Mouse (Mus musculus): Measurements from ENCODE around the gene Sh3d21. TPM values are rescaled to one million over a fixed set of nuclear protein-coding genes. Genes with fewer than 3 reads are reported as not detected.
A peak's percentile ranks its signal among the peaks of the same experiment; 100 is the strongest.

The Sh3d21 gene
- polyA plus RNA-seq, 1 experiment from 2014 or later = 13.8 TPM

DNA sequence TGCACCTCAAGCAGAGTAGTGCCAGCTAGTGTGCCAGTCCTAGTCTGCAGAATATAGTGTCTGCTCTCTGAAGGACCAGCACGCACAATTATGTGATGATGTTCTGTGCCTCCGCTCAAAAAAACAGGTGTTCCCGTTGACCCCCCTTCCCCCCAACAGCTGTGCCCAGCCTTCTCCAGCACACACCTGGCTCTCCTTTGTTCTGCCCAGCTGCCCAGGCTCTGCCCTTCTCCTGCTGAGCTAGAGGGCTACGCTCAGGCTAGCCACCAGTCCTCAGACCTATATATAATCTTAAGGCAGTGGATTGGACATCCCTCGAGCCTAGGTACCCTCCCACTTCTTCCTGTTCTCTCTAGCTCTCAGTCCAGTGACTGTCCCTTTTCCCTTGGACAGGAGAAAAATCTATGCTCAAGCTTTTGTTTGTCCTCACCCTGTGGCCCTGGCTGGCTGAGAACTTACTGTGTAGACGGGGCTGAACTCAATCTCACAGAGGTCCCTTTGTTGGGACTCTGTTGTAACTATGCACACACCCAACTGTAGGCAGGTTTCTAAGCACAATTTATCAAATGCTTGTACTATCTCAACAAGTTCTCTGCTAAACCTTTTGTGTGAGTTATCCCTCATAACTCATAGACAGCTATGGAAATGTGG, 47.3 kb downstream of the Sh3d21 start:
- Histone ChIP-seq H3K9me3 (no peaks in the 10 kb centered on the region), H3K9ac (no peak overlapping the region), H3K27me3 (no peaks in the 10 kb centered on the region), H3K4me2 (no peak overlapping the region), H3K27ac (peak overlapping the region; percentile 22; the same call in 1 of the 2 replicates), H3K4me3 (no peak overlapping the region), H3K4me1 (peaks cover 19% of the 10 kb centered on the region), H3K36me3 (peaks cover 2% of the 10 kb centered on the region; the same call in 1 of the 2 replicates)
- no peak for ATAC-seq (ENCODE audit: insufficient number of reproducible peaks, low FRiP score, low TSS enrichment, low read depth)
- WGBS = 63% methylated on average over 6 of the region's 6 CpGs

- 90% methylated on average over 9 of the region's 9 CpGs for WGBS
Measured at GRCm38 (mm10) chr4:126115411-126115810, 47.9 kb downstream of the Sh3d21 start.

DNA sequence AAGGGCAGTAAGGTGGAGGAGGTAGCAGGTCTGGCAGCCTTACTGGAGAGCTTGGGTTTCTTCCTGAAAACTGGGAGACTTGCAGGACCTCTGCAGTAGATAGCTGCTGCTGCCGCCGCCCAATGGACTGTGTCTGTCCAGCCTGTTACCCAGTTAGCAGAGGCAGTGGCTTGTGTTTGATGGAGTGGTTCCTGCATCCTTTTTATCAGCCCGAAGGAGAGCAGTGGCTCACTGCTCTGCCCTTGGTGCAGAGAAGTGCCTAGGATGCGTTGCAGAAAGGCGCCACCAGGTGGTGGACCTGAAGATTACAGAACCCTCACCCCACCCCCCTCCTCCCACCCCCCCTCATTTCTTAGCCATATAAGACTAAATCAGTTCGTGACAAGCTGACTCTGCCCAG, 49.3 kb downstream of the Sh3d21 start:
- no peak for ATAC-seq (ENCODE audit: insufficient number of reproducible peaks, low FRiP score, low TSS enrichment, low read depth)
- 18% methylated on average over 6 of the region's 6 CpGs for WGBS

More at GRCm38 (mm10) chr4:126115411-126115810, 47.9 kb downstream of the Sh3d21 start:
- peaks cover 24% of the 10 kb centered on the region for H3K4me1 ChIP-seq
- H3K9ac ChIP-seq = no peak overlapping the region
- no peaks in the 10 kb centered on the region for H3K9me3 ChIP-seq
- H3K4me3 ChIP-seq = no peak overlapping the region
- H3K27ac ChIP-seq = no peak overlapping the region
- H3K4me2 ChIP-seq = no peak overlapping the region
- no peaks in the 10 kb centered on the region for H3K36me3 ChIP-seq
- ATAC-seq (ENCODE audit: insufficient number of reproducible peaks, low FRiP score, low TSS enrichment, low read depth) = no peak
- H3K27me3 ChIP-seq = no peaks in the 10 kb centered on the region

DNA sequence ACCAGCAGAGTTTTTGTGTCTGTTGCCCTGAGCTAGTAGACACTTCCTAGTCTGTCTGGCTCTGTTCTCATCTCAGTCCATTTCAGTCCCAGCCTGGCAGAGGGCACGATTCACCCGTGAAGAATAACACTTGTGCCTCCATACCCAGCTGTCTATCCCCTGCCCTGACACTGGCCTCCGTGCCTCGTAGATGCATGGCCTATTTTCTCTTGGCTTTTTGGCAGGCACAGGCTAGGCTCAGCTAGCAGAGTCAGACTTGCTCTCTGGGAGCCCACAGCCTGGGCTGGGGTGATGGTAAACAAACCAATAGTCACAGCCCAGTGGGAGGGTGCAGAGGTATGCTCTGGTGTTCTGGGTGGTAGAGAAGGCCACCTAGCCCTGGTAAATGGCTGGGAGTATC, 50.0 kb downstream of the Sh3d21 start:
- Histone ChIP-seq H3K4me3 (no peak overlapping the region), H3K27me3 (no peaks in the 10 kb centered on the region), H3K4me1 (peaks cover 39% of the 10 kb centered on the region), H3K36me3 (no peaks in the 10 kb centered on the region), H3K9me3 (no peaks in the 10 kb centered on the region), H3K4me2 (no peak overlapping the region), H3K27ac (no peak overlapping the region), H3K9ac (no peak overlapping the region)
- no peak for ATAC-seq (ENCODE audit: insufficient number of reproducible peaks, low FRiP score, low TSS enrichment, low read depth)
- WGBS = 81% methylated on average over 4 of the region's 4 CpGs

More for the DNA sequence above, 49.3 kb downstream of the Sh3d21 start:
- Histone ChIP-seq H3K36me3 (no peaks in the 10 kb centered on the region), H3K4me2 (no peak overlapping the region), H3K9me3 (no peaks in the 10 kb centered on the region), H3K27ac (no peak overlapping the region), H3K4me1 (peaks cover 36% of the 10 kb centered on the region), H3K4me3 (no peak overlapping the region), H3K9ac (no peak overlapping the region), H3K27me3 (no peaks in the 10 kb centered on the region)

GRCm38 (mm10) chr4:126111153-126111549, 52.1 kb downstream of the Sh3d21 start:
- H3K9ac ChIP-seq = no peak overlapping the region
- peak overlapping the region; percentile 86 for H3K27ac ChIP-seq
- peak overlapping the region; percentile 32 for H3K4me2 ChIP-seq
- H3K27me3 ChIP-seq = no peaks in the 10 kb centered on the region
- no peak for ATAC-seq (ENCODE audit: insufficient number of reproducible peaks, low FRiP score, low TSS enrichment, low read depth)
- 20% methylated on average over 7 of the region's 7 CpGs for WGBS
- peaks cover 48% of the 10 kb centered on the region for H3K4me1 ChIP-seq
- no peaks in the 10 kb centered on the region for H3K9me3 ChIP-seq
- H3K36me3 ChIP-seq = no peaks in the 10 kb centered on the region
- H3K4me3 ChIP-seq = peak overlapping the region; percentile 11

DNA sequence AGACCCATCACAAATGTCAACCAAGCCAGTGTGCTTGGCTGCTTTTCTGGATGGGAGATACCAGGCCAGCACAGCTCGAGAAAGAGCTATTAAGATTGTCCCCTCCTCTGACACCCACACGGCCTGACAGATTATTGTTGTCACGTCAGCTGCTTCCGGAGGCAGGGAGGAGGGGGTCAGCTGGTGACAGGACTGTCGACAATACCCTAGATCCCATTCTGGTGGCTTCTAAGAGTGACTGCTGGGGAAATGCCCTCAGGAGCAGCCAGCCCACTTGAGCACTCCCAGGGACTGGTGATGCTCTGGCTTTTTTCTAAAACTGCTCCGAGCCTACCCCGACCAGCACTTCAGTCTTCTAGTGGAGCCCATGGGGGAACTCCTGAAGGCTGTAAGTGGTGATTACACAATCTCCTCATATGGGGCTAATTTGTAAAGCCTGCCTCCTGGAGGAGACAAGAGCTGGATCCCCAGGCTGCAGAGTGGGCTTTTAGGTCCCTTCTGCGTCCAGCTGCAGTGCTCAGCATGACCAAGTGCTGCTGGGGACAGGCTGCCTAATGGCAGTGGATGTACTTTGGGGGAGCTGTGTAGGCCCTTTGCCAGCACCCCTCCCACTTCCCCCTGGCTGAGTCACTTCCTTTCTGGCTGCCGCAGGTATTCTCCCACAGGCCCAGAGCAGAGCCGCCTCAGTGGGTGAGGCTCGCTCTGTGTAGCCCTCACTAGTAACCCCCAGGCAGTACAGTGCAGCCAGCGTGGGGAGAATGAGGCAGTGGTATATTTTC, 52.7 kb downstream of the Sh3d21 start:
- Histone ChIP-seq H3K4me3 (peak overlapping the region; percentile 11), H3K4me1 (peaks cover 48% of the 10 kb centered on the region), H3K9me3 (no peaks in the 10 kb centered on the region), H3K36me3 (no peaks in the 10 kb centered on the region), H3K27me3 (no peaks in the 10 kb centered on the region), H3K27ac (peak overlapping the region; percentile 86), H3K4me2 (peak overlapping the region; percentile 32), H3K9ac (no peak overlapping the region)
- peak; percentile 86 for ATAC-seq (ENCODE audit: insufficient number of reproducible peaks, low FRiP score, low TSS enrichment, low read depth)
- WGBS = 6% methylated on average over 12 of the region's 12 CpGs

- no peaks in the 10 kb centered on the region for H3K27me3 ChIP-seq
- peak overlapping the region; percentile 86 for H3K27ac ChIP-seq
- no peak for ATAC-seq (ENCODE audit: insufficient number of reproducible peaks, low FRiP score, low TSS enrichment, low read depth)
- H3K9me3 ChIP-seq = no peaks in the 10 kb centered on the region
- H3K36me3 ChIP-seq = no peaks in the 10 kb centered on the region
- WGBS = 56% methylated on average over 10 of the region's 10 CpGs
- no peak overlapping the region for H3K4me3 ChIP-seq
- peak overlapping the region; percentile 32 for H3K4me2 ChIP-seq
- H3K4me1 ChIP-seq = peaks cover 52% of the 10 kb centered on the region
- H3K9ac ChIP-seq = no peak overlapping the region
Measured at GRCm38 (mm10) chr4:126109613-126110373, 53.5 kb downstream of the Sh3d21 start.

DNA sequence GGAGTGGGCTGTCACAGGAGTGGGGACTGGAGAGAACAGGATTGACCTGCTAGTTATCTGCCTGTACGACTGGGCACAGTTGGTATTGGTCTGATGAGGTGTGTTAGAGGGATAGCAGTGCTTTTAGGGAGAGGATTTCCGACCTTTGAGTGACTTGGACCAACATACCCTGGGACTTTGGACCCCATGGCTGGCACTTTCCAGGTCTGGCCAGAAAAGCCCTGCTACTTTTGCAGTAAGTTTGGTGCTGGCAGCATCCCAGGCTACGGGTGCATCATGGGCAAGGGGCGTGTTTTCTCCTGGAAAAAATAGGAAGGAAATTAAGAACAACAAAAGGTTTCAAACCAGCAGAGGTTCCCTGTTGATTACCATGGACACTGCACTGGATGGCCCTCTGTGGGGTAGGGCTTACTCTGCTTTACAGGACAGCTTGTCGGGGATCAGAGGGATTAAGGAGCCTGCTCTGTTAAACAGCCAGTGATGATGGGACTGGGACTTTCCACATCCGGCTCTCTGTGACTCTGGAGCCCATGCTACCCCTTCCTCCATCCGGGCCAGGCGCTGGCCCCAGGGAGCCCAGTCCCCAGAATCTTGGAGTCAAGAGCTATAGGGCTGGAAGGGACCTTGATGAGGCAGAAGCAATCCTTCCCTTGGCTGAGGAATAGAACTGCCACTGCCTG, 55.1 kb downstream of the Sh3d21 start:
- 38% methylated on average over 8 of the region's 8 CpGs for WGBS
- Histone ChIP-seq H3K4me3 (no peak overlapping the region), H3K27me3 (no peaks in the 10 kb centered on the region), H3K4me1 (peaks cover 54% of the 10 kb centered on the region), H3K9ac (no peak overlapping the region), H3K27ac (no peak overlapping the region), H3K4me2 (no peak overlapping the region), H3K36me3 (no peaks in the 10 kb centered on the region), H3K9me3 (no peaks in the 10 kb centered on the region)
- no peak for ATAC-seq (ENCODE audit: insufficient number of reproducible peaks, low FRiP score, low TSS enrichment, low read depth)

DNA sequence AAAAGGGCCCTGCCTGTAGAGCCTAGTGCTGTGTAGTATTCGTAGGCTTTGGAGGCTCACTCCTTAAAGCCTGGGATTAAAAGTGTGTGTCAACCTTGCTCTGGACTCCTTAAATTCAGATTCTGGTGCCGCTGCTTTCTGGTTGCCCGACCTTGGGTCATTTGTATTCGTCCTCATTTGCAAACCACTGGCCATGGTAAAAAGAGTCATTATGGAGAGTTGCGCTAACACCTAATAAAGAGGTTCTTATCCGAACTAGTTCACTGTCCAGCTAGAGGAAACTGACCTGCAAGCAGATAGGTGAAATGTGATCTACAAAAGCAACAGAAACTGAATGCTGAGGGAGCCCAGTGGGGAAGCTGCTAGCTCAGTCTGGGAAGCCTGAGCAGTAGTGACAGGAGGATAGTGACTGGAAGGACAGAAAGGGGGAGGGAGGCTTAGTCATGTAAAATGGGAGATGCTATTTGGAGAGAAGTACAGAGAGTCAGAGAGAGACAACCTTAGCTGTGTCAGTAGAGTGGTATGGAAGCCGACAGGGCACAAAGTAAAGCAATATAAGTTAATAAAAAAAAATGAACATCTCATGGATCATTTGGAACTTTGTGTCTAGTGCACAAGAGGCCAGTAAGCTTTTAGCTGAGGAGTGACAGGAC, 58.0 kb downstream of the Sh3d21 start:
- Histone ChIP-seq H3K4me1 (peaks cover 49% of the 10 kb centered on the region), H3K9me3 (no peaks in the 10 kb centered on the region), H3K27ac (no peak overlapping the region), H3K36me3 (no peaks in the 10 kb centered on the region; the same call in 1 of the 2 replicates), H3K9ac (0 out of 2 replicates have a peak overlapping the region, but pooled peaks have one; percentile 66), H3K4me3 (peak overlapping the region; percentile 84), H3K27me3 (no peaks in the 10 kb centered on the region), H3K4me2 (peak overlapping the region; percentile 85)
- WGBS = 55% methylated on average over 7 of the region's 7 CpGs
- no peak for ATAC-seq (ENCODE audit: insufficient number of reproducible peaks, low FRiP score, low TSS enrichment, low read depth)

DNA sequence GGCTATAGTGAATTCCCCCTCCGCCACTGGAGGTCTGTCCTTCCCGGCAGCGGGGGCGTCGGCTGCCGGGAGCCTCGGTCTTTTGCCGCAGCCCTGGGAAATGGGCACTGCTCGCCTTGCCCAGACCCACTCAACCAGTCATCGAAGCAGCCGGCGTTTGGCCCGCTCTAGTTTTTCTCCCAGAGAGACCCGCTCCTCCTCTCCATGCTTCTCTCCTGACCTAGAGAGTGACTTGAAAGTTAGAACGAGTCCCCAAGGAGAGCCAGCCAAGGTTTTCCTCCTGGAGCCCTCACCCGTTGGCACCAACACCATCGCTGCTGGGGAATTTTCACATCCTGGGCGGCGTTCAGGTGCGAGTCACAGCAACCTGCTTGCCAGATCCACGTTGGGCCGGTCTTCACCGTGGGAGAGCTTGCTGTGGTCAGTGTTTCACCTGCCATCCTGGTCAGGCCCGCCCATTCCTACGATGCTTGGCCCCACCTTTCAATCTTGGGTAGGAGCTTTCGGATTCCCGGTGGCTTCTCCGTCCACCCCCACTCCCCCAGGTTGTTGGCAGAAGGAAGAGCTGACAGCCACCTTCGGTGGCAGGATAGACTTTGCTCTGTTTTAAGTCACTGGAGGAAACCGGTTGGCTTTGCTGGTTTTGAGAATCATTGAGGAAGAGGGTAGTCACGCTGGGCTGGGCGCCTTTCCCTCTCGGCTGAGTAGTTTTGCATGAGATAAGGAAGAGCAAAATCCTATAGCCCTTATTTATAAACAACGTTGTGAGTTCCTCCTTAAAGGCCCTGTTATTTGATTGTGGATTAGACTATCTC, 58.8 kb downstream of the Sh3d21 start:
- Histone ChIP-seq H3K9me3 (no peaks in the 10 kb centered on the region), H3K4me2 (peak overlapping the region; percentile 85), H3K4me3 (peak overlapping the region; percentile 84), H3K27me3 (no peaks in the 10 kb centered on the region), H3K27ac (peak overlapping the region; percentile 77), H3K36me3 (no peaks in the 10 kb centered on the region; the same call in 1 of the 2 replicates), H3K4me1 (peaks cover 42% of the 10 kb centered on the region), H3K9ac (peak overlapping the region; percentile 66)
- WGBS = 3% methylated on average over 34 of the region's 34 CpGs
- ATAC-seq (ENCODE audit: insufficient number of reproducible peaks, low FRiP score, low TSS enrichment, low read depth) = 0 out of 2 replicates have a peak, but pooled peaks have one; percentile 5

Measured in limb, embryonic 15.5 days (tissue).